Mouse (Mus musculus) embryonic fibroblast, embryonic 13.5 days (primary cell): ENCODE results near the gene Rab6b.

Experiments
- CTCF ChIP-seq: IDR thresholded peaks from 2 replicates; pipeline ENCODE4 v1.5.1; 2011; ENCODE audit warnings: mild to moderate bottlenecking, control low read depth, low read length, moderate library complexity, borderline replicate concordance; ENCODE audit not compliant: insufficient read depth
- POLR2A ChIP-seq: IDR thresholded peaks from 2 replicates; pipeline ENCODE4 v1.6.1; 2011; ENCODE audit warnings: low read depth, mild to moderate bottlenecking, control low read depth, low read length, moderate library complexity

DNA sequence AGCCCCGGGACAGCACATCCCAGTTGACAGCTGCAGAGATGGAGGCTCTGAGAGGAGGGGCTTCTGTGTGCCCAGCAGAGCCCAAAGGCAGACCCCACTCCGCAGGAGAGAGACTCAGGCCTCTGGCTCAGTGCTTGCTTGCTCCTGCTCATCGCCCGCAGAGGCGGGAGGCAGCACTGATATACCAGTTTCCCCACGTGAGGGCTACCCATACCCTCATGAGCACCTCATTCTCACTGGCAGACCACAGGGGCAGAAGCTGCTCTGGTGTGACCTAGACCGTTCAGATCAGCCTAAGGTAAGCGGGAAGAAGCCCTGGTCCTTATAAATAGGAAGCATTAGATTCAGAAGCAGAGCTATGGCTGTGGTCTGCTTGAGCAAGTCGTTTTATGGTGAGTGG lies 8.2 kb downstream of the Rab6b start:
- TF ChIP-seq CTCF = no peak
- TF ChIP-seq POLR2A = no peak
